ENCODE assay signal across 32 mouse cellular contexts in the genomic region with DNA sequence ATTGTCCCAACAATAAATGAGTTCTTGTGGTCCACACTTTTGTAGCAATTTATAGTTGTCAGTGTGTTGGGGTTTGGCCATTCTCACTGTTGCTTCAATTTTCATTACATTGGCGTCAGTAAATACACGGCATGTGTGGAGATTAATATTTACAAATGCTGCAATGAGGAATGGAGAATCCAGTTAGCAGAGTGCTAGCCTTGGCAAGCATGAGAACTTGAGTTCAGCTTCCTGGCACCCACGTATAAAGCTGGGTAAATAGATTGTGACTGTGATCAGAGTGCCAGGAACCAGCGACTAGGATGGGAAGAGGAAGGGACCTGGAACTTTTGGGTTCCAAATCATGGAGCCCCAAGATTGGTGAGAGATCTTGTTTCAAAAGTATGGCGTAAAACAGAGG.
"Had no signal": no experiment of that assay in that cellular context is flagged by ENCODE, and none has a peak within 500 bp of the region (broad histone marks: within the 10 kb centered on the region; RNA-seq: fewer than 3 reads in every experiment).

No protein-coding gene starts in this region.

- H3K9me3 ChIP-seq: heart, embryonic 10.5 days; heart, embryonic 15.5 days; hindbrain, embryonic 13.5 days; hindbrain, embryonic 15.5 days; intestine, embryonic 15.5 days had no signal

- H3K9ac ChIP-seq: heart, embryonic 15.5 days; hindbrain, embryonic 12.5 days; hindbrain, embryonic 13.5 days; hindbrain, embryonic 14.5 days; hindbrain, embryonic 15.5 days; intestine, embryonic 15.5 days; kidney, embryonic 15.5 days had no signal

- ATAC-seq: hindbrain, embryonic 16.5 days; hindbrain, postnatal 0 days; intestine, embryonic 16.5 days had no signal

- H3K4me3 ChIP-seq: heart, embryonic 10.5 days; heart, embryonic 15.5 days; hindbrain, embryonic 10.5 days; hindbrain, embryonic 12.5 days; hindbrain, embryonic 13.5 days; hindbrain, embryonic 15.5 days; intestine, embryonic 15.5 days; kidney, embryonic 15.5 days; layer of hippocampus, adult 2 months; left cerebral cortex, adult 2 months had no signal

- H3K4me1 ChIP-seq: intestine, embryonic 15.5 days had no signal

- DNase-seq: heart, postnatal 10 days; heart, postnatal 14 days; heart, postnatal 36 days; heart, postnatal 4 days; kidney, adult 11 months; kidney, adult 18-20 months; kidney, adult 2 months; kidney, adult 8-10 months; kidney, adult 9 months; kidney, postnatal 10 days; kidney, postnatal 14 days; kidney, postnatal 25 days; kidney, postnatal 36 days; kidney, postnatal 4 days; layer of hippocampus, adult 9-11 months; layer of hippocampus, postnatal 36 days had no signal

- H3K27me3 ChIP-seq: heart, embryonic 15.5 days; hindbrain, embryonic 12.5 days; hindbrain, embryonic 13.5 days; hindbrain, embryonic 15.5 days; intestine, embryonic 15.5 days; kidney, embryonic 15.5 days had no signal

- H3K27ac ChIP-seq: heart, embryonic 10.5 days; hindbrain, embryonic 10.5 days; hindbrain, embryonic 12.5 days; hindbrain, embryonic 13.5 days; hindbrain, embryonic 14.5 days; hindbrain, embryonic 15.5 days; hindbrain, postnatal 0 days; intestine, embryonic 15.5 days; kidney, postnatal 0 days; left cerebral cortex, adult 2 months had no signal

- H3K36me3 ChIP-seq: heart, embryonic 10.5 days; heart, embryonic 15.5 days; hindbrain, embryonic 12.5 days; hindbrain, embryonic 13.5 days; hindbrain, embryonic 15.5 days; intestine, embryonic 15.5 days; kidney, embryonic 15.5 days had no signal

- H3K4me2 ChIP-seq: heart, embryonic 11.5 days; heart, embryonic 15.5 days; hindbrain, embryonic 12.5 days; hindbrain, embryonic 13.5 days; hindbrain, embryonic 14.5 days; hindbrain, embryonic 15.5 days; intestine, embryonic 15.5 days; kidney, embryonic 15.5 days had no signal
